Mouse (Mus musculus): ENCODE measurements around the gene Syne4. TPM values are rescaled to one million over a fixed set of nuclear protein-coding genes. Genes with fewer than 3 reads are reported as not detected.

Syne4 gene
- total and polyA plus RNA-seq, 2 experiments from 2014 or later, result 13.6 to 14.1 TPM

DNA sequence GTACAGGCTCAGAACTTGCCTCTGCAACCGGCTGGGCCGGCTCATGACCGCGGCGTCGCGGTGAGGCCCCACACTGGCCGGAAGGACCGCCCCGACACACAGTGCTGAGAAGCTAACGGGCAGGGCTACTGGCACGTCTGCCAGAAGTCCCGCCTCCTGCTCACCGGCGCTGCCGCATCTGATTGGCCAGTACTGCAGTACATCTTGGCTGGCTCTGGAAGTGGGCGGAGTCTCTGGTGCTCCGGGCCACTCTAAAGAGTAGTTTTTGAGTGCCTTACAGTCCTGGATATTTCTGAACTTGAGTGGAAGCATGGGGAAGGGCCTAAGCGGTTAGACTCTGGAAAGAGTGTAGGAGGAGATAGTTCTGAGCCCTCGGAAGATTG lies 7.7 kb downstream of the Syne4 start:
- Histone ChIP-seq H3K4me3 (ENCODE audit: low read depth, low read length) (peak overlapping the region; percentile 68), H3K27ac (ENCODE audit: low read depth, low read length) (peak overlapping the region; percentile 71), H3K36me3 (ENCODE audit: insufficient read depth, low read length) (no peaks in the 10 kb centered on the region), H3K9me3 (ENCODE audit: low read length) (no peaks in the 10 kb centered on the region), H3K9ac (replicated peaks; ENCODE audit: low read length, poor library complexity, severe bottlenecking) (peak overlapping the region; percentile 66), H3K27me3 (ENCODE audit: insufficient read depth, low read length) (no peaks in the 10 kb centered on the region), H3K4me1 (ENCODE audit: insufficient read depth, low read length) (no peaks in the 10 kb centered on the region), H3K4me2 (ENCODE audit: low read depth, low read length, poor library complexity, severe bottlenecking) (peak overlapping the region; percentile 72)
- WGBS, result under 1% methylated on average over 20 of the region's 20 CpGs
- DNase-seq (ENCODE audit: low spot score), result peak; percentile 98
- peak; percentile 98 for ATAC-seq (ENCODE audit: low FRiP score)
- no peak for TF ChIP-seq CTCF (IDR thresholded peaks at IDR 0.05)

GRCm38 (mm10) chr7:30322865-30323264 lies 8.3 kb downstream of the Syne4 start:
- H3K4me1 ChIP-seq (ENCODE audit: insufficient read depth, low read length), result no peaks in the 10 kb centered on the region
- no peak overlapping the region for H3K27ac ChIP-seq (ENCODE audit: low read depth, low read length)
- WGBS, result 33% methylated on average over 6 of the region's 6 CpGs
- no peaks in the 10 kb centered on the region for H3K9me3 ChIP-seq (ENCODE audit: low read length)
- H3K9ac ChIP-seq (replicated peaks; ENCODE audit: low read length, poor library complexity, severe bottlenecking), result no peak overlapping the region
- H3K36me3 ChIP-seq (ENCODE audit: insufficient read depth, low read length), result no peaks in the 10 kb centered on the region
- ATAC-seq (ENCODE audit: low FRiP score) (no peak), DNase-seq (ENCODE audit: low spot score) (no peak)
- peak overlapping the region; percentile 72 for H3K4me2 ChIP-seq (ENCODE audit: low read depth, low read length, poor library complexity, severe bottlenecking)
- no peaks in the 10 kb centered on the region for H3K27me3 ChIP-seq (ENCODE audit: insufficient read depth, low read length)
- H3K4me3 ChIP-seq (ENCODE audit: low read depth, low read length), result peak overlapping the region; percentile 68
- no peak for TF ChIP-seq CTCF (IDR thresholded peaks at IDR 0.05)

DNA sequence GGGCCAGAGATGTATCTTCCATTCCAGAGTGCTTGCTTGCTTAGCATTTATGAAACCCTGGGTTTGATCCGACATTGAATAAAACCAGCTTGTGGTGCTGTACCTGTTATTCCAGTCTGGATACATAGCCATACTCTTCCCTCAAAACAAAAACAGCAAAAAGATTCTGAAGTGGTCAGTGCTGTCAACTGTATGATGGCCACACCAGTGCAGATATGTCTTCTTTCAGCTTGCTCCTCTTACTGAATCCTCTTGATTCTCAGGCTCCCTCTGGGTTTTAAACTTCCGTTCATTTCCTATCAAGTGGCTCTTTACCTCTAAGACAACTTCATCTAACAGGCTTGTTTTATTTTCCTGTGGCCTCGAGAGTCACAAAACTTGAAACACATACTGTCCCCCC lies 9.2 kb downstream of the Syne4 start, which contains the start of gene Sdhaf1:
Gene Sdhaf1 (minus strand): TSS at position 101 of the 400 bp plus-strand sequence.
- Histone ChIP-seq H3K4me3 (ENCODE audit: low read depth, low read length) (peak within 1 kb of the TSS; percentile 68; the same call in 1 of the 2 replicates), H3K27ac (ENCODE audit: low read depth, low read length) (no peak within 1 kb of the TSS), H3K9me3 (ENCODE audit: low read length) (no peaks in the 10 kb centered on the region), H3K4me2 (ENCODE audit: low read depth, low read length, poor library complexity, severe bottlenecking) (peak within 1 kb of the TSS; percentile 72), H3K36me3 (ENCODE audit: insufficient read depth, low read length) (no peaks in the 10 kb centered on the region), H3K9ac (replicated peaks; ENCODE audit: low read length, poor library complexity, severe bottlenecking) (no peak within 1 kb of the TSS), H3K27me3 (ENCODE audit: insufficient read depth, low read length) (no peaks in the 10 kb centered on the region), H3K4me1 (ENCODE audit: insufficient read depth, low read length) (no peaks in the 10 kb centered on the region)
- no peak for TF ChIP-seq CTCF (IDR thresholded peaks at IDR 0.05)
- 81% methylated on average over 3 of the region's 3 CpGs for WGBS
- ATAC-seq (ENCODE audit: low FRiP score), result no peak
- no peak for DNase-seq (ENCODE audit: low spot score)

DNA sequence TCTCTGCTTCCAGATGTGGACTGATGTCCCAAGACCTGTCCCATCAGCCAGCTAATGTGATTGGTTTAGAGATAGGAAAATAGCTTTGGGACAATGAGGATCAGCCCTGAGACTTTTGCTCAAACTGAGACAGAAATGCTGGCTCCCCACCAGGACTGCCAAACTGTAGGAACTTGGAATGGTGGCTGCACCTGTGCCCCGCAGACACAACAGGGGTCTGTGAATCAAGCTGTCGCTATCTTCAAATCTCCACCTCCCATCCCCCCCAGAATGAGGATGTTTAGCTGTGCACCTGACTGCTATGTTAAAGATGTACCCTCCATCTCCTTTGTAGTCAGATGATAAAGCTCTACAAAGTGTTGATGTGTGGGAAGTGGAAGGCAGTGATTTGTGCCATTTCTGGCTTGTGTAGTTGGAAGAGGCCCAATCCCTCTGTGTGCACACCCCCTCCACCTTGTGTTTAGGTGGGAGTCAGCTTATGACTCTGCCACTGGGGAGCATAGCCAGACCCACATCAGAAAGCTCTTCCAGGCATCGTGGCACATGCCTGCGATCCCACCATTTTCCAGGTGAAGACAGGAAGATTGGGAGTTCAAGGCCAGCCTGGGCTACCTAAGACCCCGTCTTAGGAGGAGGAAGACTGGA lies 9.8 kb downstream of the Syne4 start:
- ATAC-seq (ENCODE audit: low FRiP score) (no peak), DNase-seq (ENCODE audit: low spot score) (no peak)
- Histone ChIP-seq H3K36me3 (ENCODE audit: insufficient read depth, low read length) (no peaks in the 10 kb centered on the region), H3K27me3 (ENCODE audit: insufficient read depth, low read length) (no peaks in the 10 kb centered on the region), H3K9ac (replicated peaks; ENCODE audit: low read length, poor library complexity, severe bottlenecking) (no peak overlapping the region), H3K9me3 (ENCODE audit: low read length) (no peaks in the 10 kb centered on the region), H3K4me3 (ENCODE audit: low read depth, low read length) (no peak overlapping the region), H3K27ac (ENCODE audit: low read depth, low read length) (no peak overlapping the region), H3K4me2 (ENCODE audit: low read depth, low read length, poor library complexity, severe bottlenecking) (no peak overlapping the region), H3K4me1 (ENCODE audit: insufficient read depth, low read length) (no peaks in the 10 kb centered on the region)
- WGBS, result 86% methylated on average over 5 of the region's 5 CpGs
- no peak for TF ChIP-seq CTCF (IDR thresholded peaks at IDR 0.05)

- H3K4me1 ChIP-seq (ENCODE audit: insufficient read depth, low read length), result no peaks in the 10 kb centered on the region
- peak; percentile 74 for TF ChIP-seq CTCF (IDR thresholded peaks at IDR 0.05)
- H3K9me3 ChIP-seq (ENCODE audit: low read length), result no peaks in the 10 kb centered on the region
- no peak overlapping the region for H3K4me3 ChIP-seq (ENCODE audit: low read depth, low read length)
- H3K27ac ChIP-seq (ENCODE audit: low read depth, low read length), result no peak overlapping the region
- ATAC-seq (ENCODE audit: low FRiP score) (no peak), DNase-seq (ENCODE audit: low spot score) (no peak)
- no peaks in the 10 kb centered on the region for H3K27me3 ChIP-seq (ENCODE audit: insufficient read depth, low read length)
- H3K4me2 ChIP-seq (ENCODE audit: low read depth, low read length, poor library complexity, severe bottlenecking), result no peak overlapping the region
- H3K36me3 ChIP-seq (ENCODE audit: insufficient read depth, low read length), result no peaks in the 10 kb centered on the region
- WGBS, result 59% methylated on average over 2 of the region's 2 CpGs
- no peak overlapping the region for H3K9ac ChIP-seq (replicated peaks; ENCODE audit: low read length, poor library complexity, severe bottlenecking)
Measured at GRCm38 (mm10) chr7:30325364-30325763, 10.8 kb downstream of the Syne4 start.

DNA sequence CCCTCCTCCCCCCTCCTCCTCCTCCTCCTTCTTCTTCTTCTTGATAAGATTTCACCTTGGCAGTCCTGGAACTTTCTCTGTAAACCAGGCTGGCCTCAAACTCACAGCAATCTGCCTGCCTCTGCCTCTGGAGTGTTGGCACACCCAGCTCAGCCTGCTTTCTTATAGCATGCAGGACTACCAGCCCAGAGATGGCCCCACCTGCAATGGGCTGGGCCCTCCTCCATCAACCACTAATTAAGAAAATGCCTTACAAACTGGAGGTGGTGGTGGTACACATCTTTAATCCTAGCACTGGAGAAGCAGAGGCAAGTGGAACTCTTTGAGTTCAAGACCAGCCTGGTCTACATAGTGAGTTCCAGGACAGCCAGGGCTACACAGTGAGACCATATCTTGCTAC lies 11.8 kb downstream of the Syne4 start:
- Histone ChIP-seq H3K9me3 (ENCODE audit: low read length) (no peaks in the 10 kb centered on the region), H3K27ac (ENCODE audit: low read depth, low read length) (no peak overlapping the region), H3K9ac (replicated peaks; ENCODE audit: low read length, poor library complexity, severe bottlenecking) (no peak overlapping the region), H3K27me3 (ENCODE audit: insufficient read depth, low read length) (no peaks in the 10 kb centered on the region), H3K4me3 (ENCODE audit: low read depth, low read length) (no peak overlapping the region), H3K36me3 (ENCODE audit: insufficient read depth, low read length) (no peaks in the 10 kb centered on the region), H3K4me1 (ENCODE audit: insufficient read depth, low read length) (no peaks in the 10 kb centered on the region), H3K4me2 (ENCODE audit: low read depth, low read length, poor library complexity, severe bottlenecking) (no peak overlapping the region)
- ATAC-seq (ENCODE audit: low FRiP score) (no peak), DNase-seq (ENCODE audit: low spot score) (no peak)
- TF ChIP-seq CTCF (IDR thresholded peaks at IDR 0.05), result no peak
